Mouse (Mus musculus): ENCODE results near the gene Gm5901.

DNA sequence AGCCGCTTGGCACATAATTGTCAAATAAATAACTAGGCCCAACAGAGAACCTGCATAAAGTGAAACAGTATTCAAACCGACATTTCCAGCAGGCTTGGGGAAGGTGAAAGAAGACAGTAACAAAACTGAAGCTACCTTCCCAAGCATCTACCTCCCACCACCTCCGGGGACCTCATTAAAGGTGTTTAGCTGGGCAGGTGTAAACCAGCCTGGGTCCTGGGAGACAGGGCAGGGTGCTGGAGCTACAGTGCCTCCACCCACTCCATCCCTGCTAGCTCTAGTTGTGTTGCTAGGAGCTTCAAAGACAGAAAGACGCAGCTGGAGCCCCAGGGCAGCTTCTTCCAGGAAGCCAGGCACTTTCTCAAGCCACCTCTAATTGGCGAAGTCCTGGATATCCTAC lies 29.4 kb downstream of the Gm5901 start, which contains the start of gene Cnga4:
- TF ChIP-seq POLR2A (IDR thresholded peaks at IDR 0.05; ENCODE audit: low read depth, low read length) (no peak), CTCF (IDR thresholded peaks at IDR 0.05; ENCODE audit: extremely low read depth, insufficient read length, insufficient replicate concordance, low read depth, low read length) (no peak)
